Mouse (Mus musculus) cerebellum, postnatal 36 days (tissue): ENCODE results near the gene Lgalsl.

Experiments
- DNase-seq, 2 experiments: peaks; one replicate each; pipeline ENCODE4 v3.0.0; 2021 to 2022; ENCODE audit warnings: mixed read lengths in 2 of 2

The Lgalsl gene

DNA sequence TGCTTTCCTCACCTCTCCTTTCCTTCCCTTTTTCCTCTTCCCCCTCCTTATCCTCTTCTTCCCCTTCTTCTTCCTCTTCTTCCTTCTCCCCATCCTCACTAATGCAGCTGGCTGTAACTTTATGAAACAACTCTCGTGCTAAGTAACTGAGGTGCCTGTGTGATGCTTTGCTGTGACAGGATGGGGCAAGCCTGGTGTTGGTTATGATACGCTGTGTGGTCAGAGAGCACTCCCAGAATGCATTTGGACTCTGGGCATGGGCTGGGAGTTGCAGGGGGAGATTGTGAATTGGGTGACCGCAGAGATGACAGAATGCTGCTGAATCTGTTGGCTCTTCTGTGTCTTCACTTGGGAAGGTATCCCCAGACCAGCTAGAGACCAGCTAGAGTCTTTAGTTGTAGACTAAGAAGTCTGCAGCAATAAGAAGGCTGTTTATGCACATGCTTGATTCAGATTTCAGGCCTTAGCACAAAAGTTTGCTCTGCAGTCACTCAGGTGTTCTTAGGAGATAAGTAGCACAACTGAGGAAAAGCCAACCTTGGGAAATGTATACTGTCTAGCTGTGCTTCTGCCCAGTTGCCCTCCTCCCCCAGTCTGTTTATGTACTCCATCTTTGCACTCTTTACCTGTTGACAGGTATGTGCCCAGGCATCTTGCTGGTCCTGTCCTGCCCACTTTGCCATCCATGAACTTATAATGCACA lies 51.8 kb downstream of the Lgalsl start:
- no peak for DNase-seq

DNA sequence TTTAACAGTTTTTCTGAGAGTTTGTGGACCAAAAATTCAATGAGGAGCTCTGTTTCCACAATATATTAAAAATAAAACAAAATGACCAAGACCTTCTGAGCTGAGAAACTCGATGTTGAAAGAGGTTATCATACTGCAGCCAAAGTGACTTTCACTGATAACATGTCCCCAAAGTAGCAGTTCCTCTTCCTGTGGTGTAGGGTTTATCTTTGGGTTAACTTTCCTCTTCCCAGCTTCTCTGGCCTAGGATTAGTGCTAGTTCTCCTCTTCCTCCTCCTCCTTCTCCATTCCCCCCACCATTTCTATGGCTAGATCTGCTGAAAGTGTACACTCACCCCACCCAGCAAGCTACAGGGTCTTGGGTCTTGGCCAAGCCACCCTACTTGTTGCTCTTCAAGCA lies 52.6 kb downstream of the Lgalsl start:
- DNase-seq: no peak

- no peak for DNase-seq
These were observed 54.2 kb downstream of the Lgalsl start for GRCm38 (mm10) chr11:20776668-20777067.
